Mouse (Mus musculus) limb, embryonic 12.5 days (tissue): ENCODE measurements around the gene Ddn. TPM values are rescaled to one million over a fixed set of nuclear protein-coding genes. Genes with fewer than 3 reads are reported as not detected.

Experiments used
- ATAC-seq: fragments of 200-750 bp; cut with Nextera tagmentation; 2 replicates; pipeline ENCODE4 v1.8.0; 2017; ENCODE audit warnings: low read depth, moderate TSS enrichment; ENCODE audit not compliant: insufficient number of reproducible peaks, insufficient read depth, low FRiP score, low TSS enrichment
- H3K27ac ChIP-seq: fragments of 300-500 bp; sonication (generic); 2 replicates; pipeline ENCODE4 v1.5.1; 2016; ENCODE audit warnings: mild to moderate bottlenecking, moderate library complexity
- H3K27me3 ChIP-seq: fragments of 300-500 bp; sonication (generic); 2 replicates; pipeline ENCODE4 v1.6.1; 2016; ENCODE audit warnings: mild to moderate bottlenecking, moderate library complexity
- H3K36me3 ChIP-seq: fragments of 300-500 bp; sonication (generic); 2 replicates; pipeline ENCODE4 v1.6.1; 2016; ENCODE audit warnings: mild to moderate bottlenecking, moderate library complexity
- H3K4me1 ChIP-seq: fragments of 300-500 bp; sonication (generic); replicated peaks from 2 replicates; pipeline ENCODE4 v1.6.1; 2016
- H3K4me2 ChIP-seq: fragments of 300-500 bp; sonication (generic); 2 replicates; pipeline ENCODE4 v1.6.1; 2016; ENCODE audit warnings: mild to moderate bottlenecking, moderate library complexity
- H3K4me3 ChIP-seq: fragments of 300-500 bp; sonication (generic); replicated peaks from 2 replicates; pipeline ENCODE4 v1.5.1; 2016; ENCODE audit warnings: mild to moderate bottlenecking
- H3K9ac ChIP-seq: fragments of 300-500 bp; sonication (generic); replicated peaks from 2 replicates; pipeline ENCODE4 v1.6.1; 2016; ENCODE audit warnings: mild to moderate bottlenecking, moderate library complexity
- H3K9me3 ChIP-seq: fragments of 300-500 bp; sonication (generic); 2 replicates; pipeline ENCODE4 v1.6.1; 2016; ENCODE audit warnings: mild to moderate bottlenecking, moderate library complexity
- whole genome bisulfite sequencing: fragments of 180-500 bp; shearing (Covaris S2); methylation state at CpG from one replicate; pipeline ENCODE4 v1.1.7; 2016; 5-methylcytosine and 5-hydroxymethylcytosine counted together
- polyA plus RNA-seq: library from polyadenylated mRNA; unstranded; fragments of >200 nt; fragmentation: Nextera tagmentation; extraction: Ambion mirVana; gene quantifications from 2 replicates; pipeline ENCODE4 v1.2.1, GENCODE M21; 2016

Ddn gene
- polyA plus RNA-seq, 1 experiment from 2014 or later = not detected

DNA sequence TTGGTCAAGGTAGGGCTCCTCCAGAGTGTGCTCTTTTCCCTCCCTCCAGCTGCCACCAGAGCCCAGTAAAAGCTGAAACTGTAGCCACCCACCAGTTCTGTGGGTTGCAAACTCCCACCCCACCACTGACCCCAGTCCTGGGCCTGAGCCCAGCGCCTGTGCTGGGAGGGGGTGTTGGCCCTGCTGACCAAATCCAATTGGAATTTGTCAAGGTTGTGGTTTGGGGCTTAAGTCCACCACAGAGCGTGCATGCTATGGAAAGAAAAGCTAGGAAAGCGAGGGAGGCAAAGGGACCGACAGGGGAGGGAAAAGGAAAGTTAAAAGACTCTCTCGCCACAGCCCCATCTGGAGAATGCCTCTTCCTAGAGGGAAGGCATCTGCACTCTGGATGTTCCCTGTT lies 41.0 kb downstream of the Ddn start:
- Histone ChIP-seq H3K9me3 (peaks cover 4% of the 10 kb centered on the region; the same call in 1 of the 2 replicates), H3K4me3 (no peak overlapping the region), H3K27me3 (peaks cover 65% of the 10 kb centered on the region), H3K9ac (no peak overlapping the region), H3K27ac (no peak overlapping the region), H3K4me2 (no peak overlapping the region), H3K4me1 (peaks cover 18% of the 10 kb centered on the region), H3K36me3 (no peaks in the 10 kb centered on the region)
- 27% methylated on average over 5 of the region's 5 CpGs for WGBS
- ATAC-seq = no peak

DNA sequence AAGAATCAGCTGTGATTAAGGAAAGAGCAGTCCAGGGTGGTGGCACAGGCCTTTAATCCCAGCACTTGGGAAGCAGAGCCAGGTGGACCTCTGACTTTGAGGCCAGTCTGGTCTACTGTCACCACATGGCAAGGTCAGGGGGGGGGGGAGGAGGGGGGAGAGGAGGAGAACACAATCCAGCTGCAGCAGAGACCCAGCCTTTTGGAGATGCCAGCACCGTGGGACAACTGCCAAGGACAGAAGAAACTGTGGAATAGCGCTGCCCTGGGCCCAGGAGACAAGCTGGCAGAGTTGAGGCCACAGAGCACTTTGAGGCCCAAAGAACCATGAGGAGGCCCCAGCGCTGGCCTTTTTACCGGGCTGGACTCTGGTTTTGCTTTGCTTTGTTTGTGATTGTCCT lies 43.4 kb downstream of the Ddn start:
- H3K4me3 ChIP-seq = no peak overlapping the region
- H3K9ac ChIP-seq = 0 out of 2 replicates have a peak overlapping the region, but pooled peaks have one; percentile 18
- H3K36me3 ChIP-seq = peaks cover under 1% of the 10 kb centered on the region; the same call in 1 of the 2 replicates
- no peaks in the 10 kb centered on the region for H3K9me3 ChIP-seq
- no peak for ATAC-seq
- WGBS = 68% methylated on average over 4 of the region's 4 CpGs
- H3K4me1 ChIP-seq = peaks cover 17% of the 10 kb centered on the region
- no peak overlapping the region for H3K27ac ChIP-seq
- peaks cover 41% of the 10 kb centered on the region for H3K27me3 ChIP-seq
- H3K4me2 ChIP-seq = no peak overlapping the region

DNA sequence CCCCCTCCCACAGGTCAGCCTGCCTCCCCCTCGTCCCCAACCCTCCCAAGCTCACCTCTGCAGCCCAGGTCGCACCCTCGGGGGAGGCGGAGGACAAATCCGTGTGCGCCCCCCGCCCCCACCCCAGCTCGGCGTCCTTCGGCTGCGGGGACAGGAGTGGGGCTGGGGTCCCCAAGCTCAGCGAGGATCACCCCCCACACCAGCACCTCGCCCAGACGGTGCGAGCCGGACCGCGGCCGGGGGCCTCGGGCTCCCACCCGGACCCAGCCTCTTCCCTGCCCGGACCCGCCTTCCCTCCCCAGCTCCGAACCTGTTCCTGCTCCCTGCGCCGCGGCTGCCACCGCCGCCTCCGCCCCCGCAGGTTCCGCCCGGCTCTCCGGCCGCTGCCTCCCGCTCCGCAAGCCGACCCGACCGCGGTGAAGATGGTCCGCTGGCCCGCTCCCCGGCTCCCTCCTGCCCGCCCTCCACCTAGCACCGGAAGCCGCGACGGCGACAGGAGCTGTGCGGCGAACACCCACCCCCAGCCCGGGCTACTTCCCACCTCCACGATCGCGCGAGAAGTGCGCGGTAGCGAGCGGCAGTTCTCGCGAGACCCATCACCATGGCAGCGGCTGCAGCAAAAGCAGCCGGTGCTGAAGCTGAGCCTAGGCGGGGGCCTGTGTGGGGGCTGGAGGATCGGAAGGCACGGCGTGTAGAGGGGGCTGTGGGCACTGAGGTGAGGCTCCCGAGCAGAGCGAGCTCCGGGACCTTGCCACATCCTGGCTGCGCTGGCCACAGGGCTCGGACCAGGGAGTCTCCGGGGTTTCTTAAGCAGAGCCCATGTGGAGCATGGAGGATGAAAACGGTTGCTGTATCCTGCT lies 46.4 kb downstream of the Ddn start, which contains the start of gene Arf3:
TSS of gene Arf3 (minus strand) at position 545 of the 860 bp plus-strand sequence.
- H3K4me2 ChIP-seq = peak within 1 kb of the TSS; percentile 73
- peaks cover 11% of the 10 kb centered on the region for H3K27me3 ChIP-seq
- peak within 1 kb of the TSS; percentile 99 for H3K4me3 ChIP-seq
- peak within 1 kb of the TSS; percentile 83 for H3K27ac ChIP-seq
- peaks cover 29% of the 10 kb centered on the region for H3K36me3 ChIP-seq
- peak within 1 kb of the TSS; percentile 85 for H3K9ac ChIP-seq
- WGBS = under 1% methylated on average over 73 of the region's 76 CpGs
- peak; percentile 85 for ATAC-seq
- peaks cover 17% of the 10 kb centered on the region for H3K4me1 ChIP-seq
- H3K9me3 ChIP-seq = no peaks in the 10 kb centered on the region

DNA sequence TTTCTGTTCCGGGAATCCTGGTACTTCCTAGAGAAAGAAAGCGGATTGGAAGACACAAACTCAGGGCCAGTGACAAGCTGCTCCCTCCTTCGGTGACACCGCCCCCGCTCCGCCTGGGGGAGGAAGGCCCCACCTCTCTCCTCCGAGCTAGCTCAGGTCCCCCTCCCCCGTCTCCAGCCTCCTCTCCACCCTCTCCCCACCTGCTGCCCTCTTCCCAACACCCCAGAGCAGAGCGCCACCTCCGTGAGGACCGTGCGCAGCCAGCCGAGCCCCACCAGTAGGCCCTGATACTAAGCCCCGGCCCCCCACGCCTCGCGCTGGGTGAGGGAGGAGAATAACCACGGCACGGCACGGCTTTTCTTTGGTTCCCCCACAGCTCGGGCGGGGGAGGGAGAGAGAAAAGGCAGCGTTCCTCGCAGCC lies 47.1 kb downstream of the Ddn start:
- peaks cover 17% of the 10 kb centered on the region for H3K4me1 ChIP-seq
- H3K4me3 ChIP-seq = peak overlapping the region; percentile 99
- H3K9ac ChIP-seq = peak overlapping the region; percentile 85
- under 1% methylated on average over 22 of the region's 24 CpGs for WGBS
- peaks cover 9% of the 10 kb centered on the region for H3K27me3 ChIP-seq
- H3K36me3 ChIP-seq = peaks cover 31% of the 10 kb centered on the region
- H3K9me3 ChIP-seq = no peaks in the 10 kb centered on the region
- ATAC-seq = peak; percentile 82
- peak overlapping the region; percentile 73 for H3K4me2 ChIP-seq
- H3K27ac ChIP-seq = peak overlapping the region; percentile 83

DNA sequence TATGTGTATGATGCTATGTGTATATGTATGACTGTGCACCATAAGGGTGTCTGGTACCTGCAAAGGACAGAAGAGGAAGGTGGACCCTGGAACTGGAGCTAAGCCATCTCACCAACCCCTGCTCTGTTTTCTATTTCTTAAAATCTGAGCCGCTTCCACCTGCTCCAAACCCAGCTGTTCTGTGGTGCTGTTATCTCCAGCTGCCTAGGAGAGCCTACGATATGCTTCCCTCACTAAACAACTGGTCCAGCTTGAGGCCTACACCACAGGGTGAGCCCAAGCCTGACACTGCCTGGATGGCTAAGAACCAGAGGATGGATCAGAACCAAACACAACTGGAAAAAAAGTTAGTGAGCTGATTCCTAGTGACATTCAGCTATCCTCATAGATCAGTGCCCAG lies 55.2 kb downstream of the Ddn start:
- H3K4me2 ChIP-seq = no peak overlapping the region
- no peak overlapping the region for H3K9ac ChIP-seq
- no peak overlapping the region for H3K27ac ChIP-seq
- ATAC-seq = no peak
- WGBS = 86% methylated on average over 2 of the region's 2 CpGs
- H3K4me1 ChIP-seq = no peaks in the 10 kb centered on the region
- H3K9me3 ChIP-seq = no peaks in the 10 kb centered on the region
- H3K4me3 ChIP-seq = no peak overlapping the region
- H3K27me3 ChIP-seq = no peaks in the 10 kb centered on the region
- H3K36me3 ChIP-seq = peaks cover 57% of the 10 kb centered on the region

Other genes starting within 250 kb of the Ddn start
- 54.0 and 59.4 TPM in 2 replicates for gene Ccnt1, start 238.6 kb downstream of the Ddn start, polyA plus RNA-seq
- gene 4930415O20Rik, start 238.5 kb downstream of the Ddn start, polyA plus RNA-seq = 0.69 TPM in 1 of 2 replicates, not detected in the other
- gene Adcy6, start 199.4 kb downstream of the Ddn start, polyA plus RNA-seq = 22.1 and 25.7 TPM in 2 replicates
- gene Cacnb3, start 178.7 kb downstream of the Ddn start, polyA plus RNA-seq = 43.1 and 44.3 TPM in 2 replicates
- 24.5 and 31.5 TPM in 2 replicates for gene Ddx23, start 146.6 kb downstream of the Ddn start, polyA plus RNA-seq
- gene Rnd1, start 132.0 kb downstream of the Ddn start, polyA plus RNA-seq = 0.24 and 0.54 TPM in 2 replicates
- 0.50 and 0.70 TPM in 2 replicates for gene Ccdc65, start 101.3 kb downstream of the Ddn start, polyA plus RNA-seq
- gene Fkbp11, start 81.3 kb downstream of the Ddn start, polyA plus RNA-seq = 25.4 and 28.0 TPM in 2 replicates
- gene Arf3, start 46.3 kb downstream of the Ddn start, polyA plus RNA-seq = 46.5 and 54.1 TPM in 2 replicates
- 1.5 and 1.7 TPM in 2 replicates for gene Wnt10b, start 31.3 kb downstream of the Ddn start, polyA plus RNA-seq
- not detected in 2 replicates for gene Wnt1, start 19.6 kb downstream of the Ddn start, polyA plus RNA-seq
- gene Prkag1, start 22.0 kb upstream of the Ddn start, polyA plus RNA-seq = 81.4 and 88.4 TPM in 2 replicates
- 13.0 and 14.4 TPM in 2 replicates for gene Kmt2d, start 61.7 kb upstream of the Ddn start, polyA plus RNA-seq
- 23.9 and 25.8 TPM in 2 replicates for gene Rhebl1, start 85.0 kb upstream of the Ddn start, polyA plus RNA-seq
- 0.52 and 0.74 TPM in 2 replicates for gene Dhh, start 89.0 kb upstream of the Ddn start, polyA plus RNA-seq
- gene Lmbr1l, start 108.7 kb upstream of the Ddn start, polyA plus RNA-seq = 23.4 and 24.1 TPM in 2 replicates
- gene Tuba1b, start 125.1 kb upstream of the Ddn start, polyA plus RNA-seq = 1,691 and 1,695 TPM in 2 replicates
- not detected in 2 replicates for gene Gm49450, start 144.1 kb upstream of the Ddn start, polyA plus RNA-seq
- 1,314 and 1,328 TPM in 2 replicates for gene Tuba1a, start 144.2 kb upstream of the Ddn start, polyA plus RNA-seq
- 128 and 135 TPM in 2 replicates for gene Tuba1c, start 220.4 kb upstream of the Ddn start, polyA plus RNA-seq
- 0.19 and 5.1 TPM in 2 replicates for gene Prph, start 245.7 kb upstream of the Ddn start, polyA plus RNA-seq